Mouse (Mus musculus) intestine, embryonic 14.5 days (tissue): ENCODE measurements around the gene Tnk1. TPM values are rescaled to one million over a fixed set of nuclear protein-coding genes. Genes with fewer than 3 reads are reported as not detected.
"Not testable (repeated sequence)": the region's sequence is repeated elsewhere in the genome, so short reads cannot be mapped to it uniquely, and the experiment has no call there.

ENCODE experiments used
- ATAC-seq: fragments of 200-750 bp; cut with Nextera tagmentation; replicated peaks from 2 replicates; pipeline ENCODE4 v1.8.0; 2017; ENCODE audit warnings: low read depth, moderate number of reproducible peaks, moderate TSS enrichment, moderate library complexity; ENCODE audit not compliant: low FRiP score, low TSS enrichment
- DNase-seq: peaks from one replicate; pipeline ENCODE4 v3.0.0-alpha.2; 2018; ENCODE audit warnings: low spot score
- H3K27ac ChIP-seq: fragments of 300-500 bp; sonication (generic); 2 replicates; pipeline ENCODE4 v1.5.1; 2014; ENCODE audit warnings: low read depth, mild to moderate bottlenecking, control low read depth
- H3K27me3 ChIP-seq: fragments of 300-500 bp; sonication (generic); replicated peaks from 2 replicates; pipeline ENCODE4 v1.6.1; 2014; ENCODE audit warnings: low read length, control low read depth; ENCODE audit not compliant: control insufficient read depth, insufficient read depth
- H3K36me3 ChIP-seq: fragments of 300-500 bp; sonication (generic); 2 replicates; pipeline ENCODE4 v1.6.1; 2014; ENCODE audit warnings: low read length, control low read depth; ENCODE audit not compliant: control insufficient read depth, insufficient read depth
- H3K4me1 ChIP-seq: fragments of 300-500 bp; sonication (generic); replicated peaks from 2 replicates; pipeline ENCODE4 v1.6.1; 2014; ENCODE audit warnings: low read length, control low read depth, mixed read lengths; ENCODE audit not compliant: control insufficient read depth, insufficient read depth
- H3K4me2 ChIP-seq: fragments of 300-500 bp; sonication (generic); 2 replicates; pipeline ENCODE4 v1.6.1; 2014; ENCODE audit warnings: low read length
- H3K4me3 ChIP-seq: fragments of 300-500 bp; sonication (generic); 2 replicates; pipeline ENCODE4 v1.5.1; 2014; ENCODE audit warnings: low read depth, low read length, control low read depth, mixed read lengths
- H3K9ac ChIP-seq: fragments of 300-500 bp; sonication (generic); 2 replicates; pipeline ENCODE4 v1.6.1; 2014; ENCODE audit warnings: mild to moderate bottlenecking, low read length
- H3K9me3 ChIP-seq: fragments of 300-500 bp; sonication (generic); 2 replicates; pipeline ENCODE4 v1.6.1; 2016; ENCODE audit warnings: low read length, control low read depth; ENCODE audit not compliant: control insufficient read depth
- WGBS: fragments of 180-500 bp; shearing (Covaris S2); extraction: QIAGEN DNeasy Blood & Tissue Kit; methylation state at CpG from one replicate; pipeline ENCODE4 v1.1.7; 2014; 5-methylcytosine and 5-hydroxymethylcytosine counted together
- polyA plus RNA-seq: library from polyadenylated mRNA; unstranded; fragments of >200 nt; fragmentation: Nextera tagmentation; extraction: Ambion mirVana; gene quantifications from 2 replicates; pipeline ENCODE4 v1.2.1, GENCODE M21; 2014

Gene Tnk1
- polyA plus RNA-seq, 1 experiment from 2014 or later = 12.2 TPM

DNA sequence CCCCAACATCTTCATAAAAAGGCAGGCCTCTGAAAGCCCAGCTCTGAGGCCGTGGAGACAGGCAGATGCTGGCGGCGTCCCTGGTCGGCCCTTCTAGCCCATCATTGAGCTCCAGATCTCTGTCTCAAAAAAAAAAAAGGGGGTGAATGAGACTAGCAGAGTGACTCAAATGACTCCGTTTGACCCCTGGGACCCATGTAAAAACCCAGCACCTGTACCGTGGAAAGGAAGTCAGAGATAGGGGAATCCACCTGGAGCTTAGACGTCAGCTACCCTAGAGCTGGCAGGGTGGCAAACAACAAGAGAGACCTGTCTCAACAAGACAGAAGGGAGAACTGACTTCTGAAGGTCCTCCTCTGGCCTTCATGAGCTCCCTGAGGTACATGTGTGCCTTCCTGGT lies 13.3 kb upstream of the Tnk1 start:
- WGBS = 88% methylated on average over 7 of the region's 7 CpGs
- Histone ChIP-seq H3K4me1 (peaks cover 7% of the 10 kb centered on the region; the same call in 1 of the 2 replicates), H3K9ac (no peak overlapping the region), H3K4me2 (no peak overlapping the region), H3K9me3 (no peaks in the 10 kb centered on the region), H3K4me3 (no peak overlapping the region), H3K27ac (no peak overlapping the region), H3K36me3 (no peaks in the 10 kb centered on the region), H3K27me3 (no peaks in the 10 kb centered on the region)
- DNase-seq (no peak), ATAC-seq (no peak)

DNA sequence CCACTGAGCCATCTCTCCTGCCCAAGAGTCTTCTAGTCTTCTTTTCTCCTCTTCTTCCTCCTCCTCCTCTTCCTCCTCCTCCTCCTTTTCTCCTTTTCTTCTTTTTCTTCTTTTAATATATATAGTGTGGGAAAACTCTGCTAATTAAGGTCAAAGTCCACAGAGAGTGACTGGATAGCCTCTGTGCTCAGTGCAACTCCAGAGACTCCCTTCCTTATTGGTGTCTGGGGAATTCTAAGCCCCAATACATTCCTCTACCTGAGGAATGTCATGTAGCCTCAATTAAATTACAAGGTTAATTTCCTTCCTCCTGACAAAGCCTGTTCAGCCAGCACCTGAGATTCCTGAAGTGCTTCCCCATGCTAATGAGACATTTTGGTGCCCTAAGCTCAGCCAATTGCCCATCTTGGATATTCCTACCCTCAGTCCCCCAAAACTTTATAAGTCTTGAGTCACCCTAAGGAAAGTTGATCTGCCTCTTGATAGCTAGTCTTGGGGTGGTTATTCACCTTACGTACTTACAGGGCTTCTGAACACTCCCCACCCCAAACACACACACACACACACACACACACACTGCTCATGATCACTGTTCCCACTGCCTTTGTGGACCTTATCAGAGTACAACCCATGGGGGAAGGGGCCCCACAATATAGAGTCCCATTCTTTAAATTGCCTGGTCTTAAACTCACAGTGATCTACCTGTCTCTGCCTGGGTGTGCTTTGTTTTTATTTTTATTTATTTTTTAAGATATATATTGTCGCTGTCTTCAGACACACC lies 11.9 kb upstream of the Tnk1 start:
- ATAC-seq (no peak), DNase-seq (no peak)
- Histone ChIP-seq H3K4me3 (no peak overlapping the region), H3K27ac (no peak overlapping the region), H3K4me2 (no peak overlapping the region), H3K27me3 (no peaks in the 10 kb centered on the region), H3K9me3 (no peaks in the 10 kb centered on the region), H3K4me1 (no peaks in the 10 kb centered on the region), H3K36me3 (no peaks in the 10 kb centered on the region), H3K9ac (no peak overlapping the region)
- WGBS = 92% methylated on average over 2 of the region's 2 CpGs

DNA sequence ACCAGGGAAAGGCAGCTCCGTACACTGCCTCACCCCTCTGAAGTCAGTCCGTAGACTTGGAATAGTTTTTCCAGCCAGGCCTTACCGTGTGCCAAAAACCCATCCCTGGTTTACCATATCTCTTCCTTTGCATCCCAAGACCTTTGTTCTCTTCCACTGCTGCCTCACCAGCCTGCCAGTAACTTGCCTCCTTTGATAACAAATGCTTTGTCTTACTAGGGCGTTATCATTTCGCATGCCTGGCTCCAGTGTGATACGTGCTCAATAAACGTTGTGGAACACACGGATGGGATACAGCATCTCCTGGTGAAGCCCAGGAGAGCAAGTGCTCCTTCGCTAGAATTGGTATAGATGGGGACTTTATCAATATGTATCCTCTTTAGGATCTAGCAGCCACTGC lies 8.8 kb upstream of the Tnk1 start:
- H3K9me3 ChIP-seq = no peaks in the 10 kb centered on the region
- no peak for DNase-seq
- H3K27ac ChIP-seq = no peak overlapping the region
- WGBS = 59% methylated on average over 9 of the region's 9 CpGs
- H3K27me3 ChIP-seq = no peaks in the 10 kb centered on the region
- H3K4me2 ChIP-seq = no peak overlapping the region
- H3K4me1 ChIP-seq = no peaks in the 10 kb centered on the region
- no peak overlapping the region for H3K9ac ChIP-seq
- no peak overlapping the region for H3K4me3 ChIP-seq
- no peak for ATAC-seq
- no peaks in the 10 kb centered on the region for H3K36me3 ChIP-seq

DNA sequence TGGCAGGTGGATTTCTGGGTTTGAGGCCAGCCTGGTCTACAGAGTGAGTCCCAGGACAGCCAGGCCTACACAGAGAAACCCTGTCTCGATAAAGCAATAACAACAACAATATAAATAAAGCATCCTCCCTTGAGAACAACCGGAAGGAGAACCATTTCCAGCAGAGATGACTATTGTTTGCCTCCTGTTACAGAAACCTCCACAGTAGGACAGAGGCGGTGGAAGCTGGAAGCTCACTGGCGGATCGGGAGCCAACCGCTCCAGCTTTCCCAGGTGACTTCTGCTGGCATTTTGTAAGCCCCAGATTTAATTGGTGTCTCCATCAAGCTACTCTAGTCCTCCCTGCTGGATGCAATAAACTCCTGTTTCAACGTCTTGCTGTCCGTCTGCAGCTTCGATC lies 7.0 kb upstream of the Tnk1 start:
- no peak for ATAC-seq
- H3K27me3 ChIP-seq = no peaks in the 10 kb centered on the region
- WGBS = 84% methylated on average over 9 of the region's 9 CpGs
- DNase-seq = no peak
- no peaks in the 10 kb centered on the region for H3K4me1 ChIP-seq
- no peak overlapping the region for H3K27ac ChIP-seq
- no peak overlapping the region for H3K4me2 ChIP-seq
- no peaks in the 10 kb centered on the region for H3K9me3 ChIP-seq
- H3K36me3 ChIP-seq = no peaks in the 10 kb centered on the region
- no peak overlapping the region for H3K4me3 ChIP-seq
- no peak overlapping the region for H3K9ac ChIP-seq

DNA sequence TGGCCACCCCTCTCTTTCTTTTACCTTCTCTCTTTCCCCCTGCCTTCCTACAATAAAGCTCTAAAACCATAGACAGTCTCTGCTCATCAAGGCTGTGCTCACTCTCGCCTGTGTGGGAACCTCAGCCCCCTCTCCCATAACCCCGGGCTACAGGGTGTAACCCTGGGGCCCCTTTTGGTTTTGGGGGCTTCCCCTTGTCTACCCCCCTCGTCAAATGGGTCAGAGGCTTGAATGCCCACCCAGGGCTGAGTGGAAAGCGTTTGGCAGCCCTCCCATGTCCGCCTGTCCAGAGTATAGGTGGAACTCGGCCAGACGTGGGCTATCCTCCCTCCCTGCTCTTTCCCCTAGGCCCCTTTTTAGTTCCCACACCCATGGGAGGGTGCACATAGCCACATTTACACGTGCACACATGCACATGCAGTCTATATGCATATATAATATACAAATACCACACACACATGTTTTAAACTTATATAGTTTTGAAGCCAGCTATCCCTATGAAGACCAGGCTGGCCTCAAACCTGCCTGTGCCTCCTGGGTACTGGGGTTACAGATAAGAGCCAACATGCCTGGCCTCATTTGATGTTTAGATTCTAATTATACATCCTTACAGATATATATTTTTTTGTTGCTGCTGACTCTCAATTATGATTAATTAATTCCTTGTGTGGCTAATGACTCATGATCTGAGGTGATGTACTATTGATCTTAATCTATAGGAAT lies 5.8 kb upstream of the Tnk1 start:
- DNase-seq (no peak), ATAC-seq (no peak)
- no peaks in the 10 kb centered on the region for H3K4me1 ChIP-seq
- H3K9ac ChIP-seq = no peak overlapping the region
- no peak overlapping the region for H3K4me3 ChIP-seq
- H3K36me3 ChIP-seq = no peaks in the 10 kb centered on the region
- H3K27ac ChIP-seq = no peak overlapping the region
- H3K4me2 ChIP-seq = no peak overlapping the region
- no peaks in the 10 kb centered on the region; the same call in 1 of the 2 replicates for H3K27me3 ChIP-seq
- no peaks in the 10 kb centered on the region for H3K9me3 ChIP-seq
- 60% methylated on average over 8 of the region's 8 CpGs for WGBS

DNA sequence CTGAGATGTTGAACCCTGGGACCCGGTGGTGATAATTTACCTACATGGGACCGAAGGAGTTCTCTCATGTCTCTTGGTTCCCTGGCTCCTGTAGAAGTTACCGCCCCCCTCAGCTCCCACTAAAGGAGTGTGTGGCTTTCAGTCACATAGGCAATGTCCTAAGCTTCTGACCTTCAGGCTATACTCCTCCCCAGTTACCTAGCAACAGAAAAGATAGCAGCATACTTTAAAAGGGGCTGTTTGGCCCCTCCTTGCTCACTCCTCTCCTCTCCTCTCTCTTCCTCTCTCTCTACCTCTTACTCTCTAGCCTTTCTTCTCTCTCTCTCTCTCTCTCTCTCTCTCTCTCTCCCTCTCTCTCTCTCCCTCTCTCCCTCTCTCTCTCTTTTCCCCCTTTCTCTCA lies 5.2 kb upstream of the Tnk1 start:
- ATAC-seq, H3K27me3 ChIP-seq, H3K4me3 ChIP-seq, H3K27ac ChIP-seq, H3K4me2 ChIP-seq, DNase-seq, H3K36me3 ChIP-seq, H3K9me3 ChIP-seq, H3K4me1 ChIP-seq, H3K9ac ChIP-seq: not testable (repeated sequence)
- 73% methylated on average over 3 of the region's 3 CpGs for WGBS

DNA sequence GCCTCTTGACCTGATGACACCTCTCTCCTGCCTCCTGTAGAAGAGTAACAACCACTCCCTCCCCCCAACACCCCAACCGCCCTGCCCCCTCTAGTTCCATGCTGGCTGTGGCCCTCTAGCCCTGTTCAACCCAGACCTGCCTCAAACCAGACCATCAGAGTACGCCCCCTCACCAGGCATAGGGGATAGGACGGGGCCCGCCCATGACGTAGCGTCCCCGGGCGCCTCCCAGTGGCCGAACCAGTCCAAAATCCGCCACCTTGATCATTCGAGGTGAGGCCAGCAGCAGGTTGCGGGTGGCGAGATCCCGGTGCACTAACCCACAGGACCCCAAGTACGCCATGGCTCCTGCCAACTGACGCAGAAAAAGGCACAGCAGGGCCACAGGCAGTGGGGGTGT lies 3.2 kb downstream of the Tnk1 start:
- no peak; the same call in 1 of the 2 replicates for ATAC-seq
- no peak overlapping the region for H3K9ac ChIP-seq

DNA sequence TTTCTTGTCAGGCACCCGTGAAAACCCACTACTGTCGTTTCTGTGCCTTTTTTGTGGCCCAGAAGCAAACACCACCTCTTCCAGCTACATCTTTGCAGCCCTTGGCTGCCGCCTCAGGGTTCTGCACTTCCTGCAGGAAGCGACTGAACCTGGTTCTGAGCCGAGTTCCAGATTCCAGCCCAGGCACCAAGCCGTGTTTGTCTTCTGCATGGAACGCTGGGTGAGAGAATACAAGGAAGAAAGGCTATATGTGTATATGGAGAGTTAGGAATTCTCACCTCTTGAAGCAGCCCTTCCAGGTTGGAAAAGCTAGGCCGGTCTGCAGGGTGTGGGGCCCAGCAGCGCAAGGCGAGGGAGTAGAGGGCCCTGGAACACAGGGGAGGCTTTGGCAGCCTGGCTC lies 3.9 kb downstream of the Tnk1 start:
- H3K27me3 ChIP-seq = peaks cover 13% of the 10 kb centered on the region
- no peak overlapping the region for H3K9ac ChIP-seq
- no peak for DNase-seq
- H3K4me1 ChIP-seq = no peaks in the 10 kb centered on the region
- ATAC-seq = no peak
- H3K4me2 ChIP-seq = no peak overlapping the region
- H3K27ac ChIP-seq = no peak overlapping the region
- H3K9me3 ChIP-seq = no peaks in the 10 kb centered on the region
- H3K4me3 ChIP-seq = no peak overlapping the region
- 85% methylated on average over 10 of the region's 10 CpGs for WGBS
- peaks cover 31% of the 10 kb centered on the region for H3K36me3 ChIP-seq

More for the DNA sequence above, 3.2 kb downstream of the Tnk1 start:
- peaks cover 24% of the 10 kb centered on the region for H3K36me3 ChIP-seq
- H3K27me3 ChIP-seq = peaks cover 13% of the 10 kb centered on the region
- H3K4me2 ChIP-seq = no peak overlapping the region
- WGBS = 29% methylated on average over 16 of the region's 16 CpGs
- H3K9me3 ChIP-seq = no peaks in the 10 kb centered on the region
- H3K4me3 ChIP-seq = no peak overlapping the region
- no peak overlapping the region for H3K27ac ChIP-seq
- no peak for DNase-seq
- no peaks in the 10 kb centered on the region for H3K4me1 ChIP-seq

DNA sequence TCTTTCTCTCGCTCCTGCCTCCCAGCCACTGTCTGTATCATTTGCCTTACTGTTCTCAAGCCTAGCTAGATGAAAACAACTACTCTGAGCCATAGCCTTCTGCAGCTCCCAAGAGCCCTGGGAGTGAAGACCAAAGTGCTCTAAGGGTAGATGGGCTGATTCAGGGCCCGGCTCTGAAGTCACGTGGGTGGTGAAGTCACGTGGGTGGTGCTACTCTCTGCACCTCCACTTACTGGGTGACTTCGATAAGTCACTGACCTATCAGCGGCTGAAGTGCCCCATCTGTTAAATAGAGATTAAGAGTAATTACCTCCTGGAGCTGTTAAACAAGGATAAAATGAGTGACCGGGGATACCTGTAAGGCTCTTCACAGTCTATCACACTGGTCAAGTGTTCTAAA lies 4.5 kb downstream of the Tnk1 start:
- Histone ChIP-seq H3K27ac (no peak overlapping the region), H3K4me2 (no peak overlapping the region), H3K9me3 (no peaks in the 10 kb centered on the region), H3K4me1 (no peaks in the 10 kb centered on the region), H3K9ac (no peak overlapping the region), H3K4me3 (no peak overlapping the region), H3K27me3 (peaks cover 11% of the 10 kb centered on the region), H3K36me3 (peaks cover 38% of the 10 kb centered on the region)
- DNase-seq = no peak
- ATAC-seq = no peak
- 58% methylated on average over 7 of the region's 7 CpGs for WGBS
